Mouse (Mus musculus): ENCODE measurements around the gene Map1b.

Gene Map1b

GRCm38 (mm10) chr13:99447403-99448199 lies 68.7 kb downstream of the Map1b start:
- no peak for DNase-seq (ENCODE audit: low spot score)

- no peak for DNase-seq (ENCODE audit: low spot score)
Observed at GRCm38 (mm10) chr13:99447002-99447401, 69.3 kb downstream of the Map1b start.

- DNase-seq (ENCODE audit: low spot score), result no peak
Observed at GRCm38 (mm10) chr13:99444880-99445279, 71.5 kb downstream of the Map1b start.

- no peak for DNase-seq (ENCODE audit: low spot score)
Observed at GRCm38 (mm10) chr13:99444431-99444871, 71.9 kb downstream of the Map1b start.

GRCm38 (mm10) chr13:99443484-99444175 lies 72.7 kb downstream of the Map1b start:
- no peak for DNase-seq (ENCODE audit: low spot score)

- DNase-seq (ENCODE audit: low spot score), result no peak
Observed at GRCm38 (mm10) chr13:99442434-99443249, 73.7 kb downstream of the Map1b start.

GRCm38 (mm10) chr13:99441700-99442433 lies 74.5 kb downstream of the Map1b start:
- DNase-seq (ENCODE audit: low spot score), result no peak

- DNase-seq (ENCODE audit: low spot score), result no peak
Observed at GRCm38 (mm10) chr13:99440228-99440627, 76.1 kb downstream of the Map1b start.

GRCm38 (mm10) chr13:99439357-99439756 lies 77.0 kb downstream of the Map1b start:
- DNase-seq (ENCODE audit: low spot score), result no peak

GRCm38 (mm10) chr13:99437051-99437450 lies 79.3 kb downstream of the Map1b start:
- DNase-seq (ENCODE audit: low spot score), result no peak

- DNase-seq (ENCODE audit: low spot score), result no peak
Observed at GRCm38 (mm10) chr13:99434494-99434893, 81.8 kb downstream of the Map1b start.

- DNase-seq (ENCODE audit: low spot score), result no peak
Observed at GRCm38 (mm10) chr13:99433068-99434008, 83.0 kb downstream of the Map1b start.

- DNase-seq (ENCODE audit: low spot score), result no peak
Observed at GRCm38 (mm10) chr13:99423581-99423980, 92.8 kb downstream of the Map1b start.

GRCm38 (mm10) chr13:99416601-99417000 lies 99.7 kb downstream of the Map1b start:
- DNase-seq (ENCODE audit: low spot score), result no peak

- DNase-seq (ENCODE audit: low spot score), result no peak
Observed at GRCm38 (mm10) chr13:99414352-99414742, 102.0 kb downstream of the Map1b start.

GRCm38 (mm10) chr13:99413481-99414351 lies 102.6 kb downstream of the Map1b start:
- no peak for DNase-seq (ENCODE audit: low spot score)

GRCm38 (mm10) chr13:99412477-99413080 lies 103.8 kb downstream of the Map1b start:
- DNase-seq (ENCODE audit: low spot score), result no peak

GRCm38 (mm10) chr13:99411761-99412160 lies 104.6 kb downstream of the Map1b start:
- no peak for DNase-seq (ENCODE audit: low spot score)
